8 mouse cellular contexts compared by ENCODE assay signal in genomic region chr11:120616617-120617294, GRCm38 (mm10). TPM values are rescaled to one million over a fixed set of nuclear protein-coding genes. Genes with fewer than 3 reads are reported as not detected.
DNase-seq lines count a peak whose midpoint lies in the region; ATAC-seq and TF ChIP-seq lines count a peak whose summit lies in the region.

No protein-coding gene starts in this region.

- ATAC-seq in hindbrain, embryonic 12.5 days (ENCODE audit: low FRiP score) = no peak
- ATAC-seq in limb, embryonic 15.5 days (ENCODE audit: insufficient number of reproducible peaks, low FRiP score, low TSS enrichment, low read depth) = no peak
- no peak for ATAC-seq in stomach, embryonic 15.5 days (ENCODE audit: insufficient read depth, low FRiP score, low read depth)

- H3K4me2 ChIP-seq in hindbrain, embryonic 12.5 days (replicated peaks) = peak overlapping the region; percentile 56
- peak overlapping the region; percentile 85 for H3K4me2 ChIP-seq in limb, embryonic 15.5 days
- peak overlapping the region; percentile 83 for H3K4me2 ChIP-seq in stomach, embryonic 15.5 days

- TF ChIP-seq CTCF in cerebellum, adult 2 months (IDR thresholded peaks at IDR 0.05; ENCODE audit: borderline replicate concordance, insufficient read depth, low read depth, low read length) = no peak
- no peak for TF ChIP-seq CTCF in ES-Bruce4 (IDR thresholded peaks at IDR 0.05; ENCODE audit: low read depth, low read length)

- H3K4me1 ChIP-seq in cerebellum, adult 2 months (ENCODE audit: control insufficient read depth, insufficient read depth, low read length) = peaks cover 29% of the 10 kb centered on the region
- H3K4me1 ChIP-seq in ES-Bruce4 (ENCODE audit: control insufficient read depth, insufficient read depth, low read length) = peaks cover 4% of the 10 kb centered on the region
- peaks cover 24% of the 10 kb centered on the region for H3K4me1 ChIP-seq in hindbrain, embryonic 12.5 days
- peaks cover 20% of the 10 kb centered on the region for H3K4me1 ChIP-seq in limb, embryonic 15.5 days
- peaks cover 23% of the 10 kb centered on the region for H3K4me1 ChIP-seq in stomach, embryonic 15.5 days

- peak in 1 of 2 experiments; percentile 33 for DNase-seq in cerebellum, adult 2 months
- DNase-seq in cerebellum, adult 11 months = no peak
- DNase-seq in gastrocnemius, postnatal 4 days (ENCODE audit: low spot score in 2 of 2) = no peak
- DNase-seq in layer of hippocampus, adult 11-12 months (ENCODE audit: low spot score) = no peak

- no peak for TF ChIP-seq EP300 in ES-Bruce4 (IDR thresholded peaks at IDR 0.05; ENCODE audit: insufficient read depth, low read depth, low read length)

- peak overlapping the region; percentile 80; the same call in 1 of the 2 replicates for H3K27ac ChIP-seq in cerebellum, adult 2 months (ENCODE audit: insufficient read depth, low read length)
- H3K27ac ChIP-seq in ES-Bruce4 (ENCODE audit: insufficient read depth, low read length) = peak overlapping the region; percentile 4; the same call in 1 of the 2 replicates
- peak overlapping the region; percentile 79; the same call in 1 of the 2 replicates for H3K27ac ChIP-seq in hindbrain, embryonic 12.5 days
- no peak overlapping the region for H3K27ac ChIP-seq in limb, embryonic 15.5 days
- H3K27ac ChIP-seq in stomach, embryonic 15.5 days = peak overlapping the region; percentile 76; the same call in 1 of the 2 replicates

- no peak for TF ChIP-seq POLR2A in cerebellum, adult 2 months (IDR thresholded peaks at IDR 0.05; ENCODE audit: borderline replicate concordance, insufficient read depth, low read length)
- no peak for TF ChIP-seq POLR2A in ES-Bruce4 (IDR thresholded peaks at IDR 0.05; ENCODE audit: insufficient read depth, low read length)

- H3K4me3 ChIP-seq in cerebellum, adult 2 months (replicated peaks; ENCODE audit: insufficient read depth, low read depth, low read length) = peak overlapping the region; percentile 73
- H3K4me3 ChIP-seq in ES-Bruce4 (ENCODE audit: low read depth, low read length) = peak overlapping the region; percentile 83
- peak overlapping the region; percentile 71 for H3K4me3 ChIP-seq in hindbrain, embryonic 12.5 days
- H3K4me3 ChIP-seq in limb, embryonic 15.5 days = peak overlapping the region; percentile 89
- peak overlapping the region; percentile 69 for H3K4me3 ChIP-seq in stomach, embryonic 15.5 days (replicated peaks)

- H3K9me3 ChIP-seq in ES-Bruce4 (replicated peaks; ENCODE audit: control insufficient read depth, insufficient read depth, low read length, poor library complexity, severe bottlenecking) = no peaks in the 10 kb centered on the region
- no peaks in the 10 kb centered on the region for H3K9me3 ChIP-seq in hindbrain, embryonic 12.5 days (replicated peaks)
- H3K9me3 ChIP-seq in limb, embryonic 15.5 days = no peaks in the 10 kb centered on the region
- no peaks in the 10 kb centered on the region for H3K9me3 ChIP-seq in stomach, embryonic 15.5 days

- peaks cover 10% of the 10 kb centered on the region for H3K36me3 ChIP-seq in ES-Bruce4 (ENCODE audit: control insufficient read depth, insufficient read depth, low read length, poor library complexity, severe bottlenecking)
- peaks cover 62% of the 10 kb centered on the region for H3K36me3 ChIP-seq in hindbrain, embryonic 12.5 days
- peaks cover 66% of the 10 kb centered on the region for H3K36me3 ChIP-seq in limb, embryonic 15.5 days
- peaks cover 52% of the 10 kb centered on the region for H3K36me3 ChIP-seq in stomach, embryonic 15.5 days

- H3K27me3 ChIP-seq in cerebellum, adult 2 months (ENCODE audit: control insufficient read depth, insufficient read depth, low read length) = no peaks in the 10 kb centered on the region
- no peaks in the 10 kb centered on the region for H3K27me3 ChIP-seq in ES-Bruce4 (ENCODE audit: control insufficient read depth, insufficient read depth, low read length, poor library complexity, severe bottlenecking)
- no peaks in the 10 kb centered on the region for H3K27me3 ChIP-seq in hindbrain, embryonic 12.5 days
- no peaks in the 10 kb centered on the region for H3K27me3 ChIP-seq in limb, embryonic 15.5 days
- H3K27me3 ChIP-seq in stomach, embryonic 15.5 days (replicated peaks) = no peaks in the 10 kb centered on the region

- peak overlapping the region; percentile 65 for H3K9ac ChIP-seq in ES-Bruce4 (ENCODE audit: low read depth, poor library complexity, severe bottlenecking)
- H3K9ac ChIP-seq in hindbrain, embryonic 12.5 days = peak overlapping the region; percentile 80
- H3K9ac ChIP-seq in limb, embryonic 15.5 days = peak overlapping the region; percentile 81; the same call in 1 of the 2 replicates
- peak overlapping the region; percentile 91 for H3K9ac ChIP-seq in stomach, embryonic 15.5 days

- WGBS in cerebellum, adult 2 months = 18% methylated on average over 4 of the region's 4 CpGs
- WGBS in hindbrain, embryonic 12.5 days = 56% methylated on average over 4 of the region's 4 CpGs
- 43% methylated on average over 4 of the region's 4 CpGs for WGBS in limb, embryonic 15.5 days
- 45% methylated on average over 4 of the region's 4 CpGs for WGBS in stomach, embryonic 15.5 days

RNA-seq across cellular contexts. Expression of gene Pcyt2, which starts 1.0 kb away (rescaled TPM):
- 401 and 403 TPM in 2 replicates for polyA plus RNA-seq in cerebellum, adult 2 months (2012; rRNA removed)
- polyA plus RNA-seq in ES-Bruce4 (2011; ENCODE audit: insufficient read depth, insufficient read length, low read depth, missing spikeins) = 37.0 and 39.6 TPM in 2 replicates
- 145 and 148 TPM in 2 replicates for polyA plus RNA-seq in hindbrain, embryonic 12.5 days (2016; fragmentation: Nextera tagmentation; extraction: Ambion mirVana)
- 130 and 136 TPM in 2 replicates for polyA plus RNA-seq in limb, embryonic 15.5 days (2015; fragmentation: Nextera tagmentation; extraction: Ambion mirVana)
- polyA plus RNA-seq in stomach, embryonic 15.5 days (2015; fragmentation: Nextera tagmentation; extraction: Ambion mirVana) = 183 and 188 TPM in 2 replicates
- total RNA-seq in gastrocnemius, postnatal 4 days (2021) = 10 to 100 TPM; 36.6 to 41.4 TPM

RNA-seq across cellular contexts. Expression of gene Sirt7, which starts 8.3 kb away (rescaled TPM):
- polyA plus RNA-seq in cerebellum, adult 2 months (2012; rRNA removed) = 76.9 and 80.5 TPM in 2 replicates
- polyA plus RNA-seq in ES-Bruce4 (2011; ENCODE audit: insufficient read depth, insufficient read length, low read depth, missing spikeins) = 10.8 and 11.1 TPM in 2 replicates
- polyA plus RNA-seq in hindbrain, embryonic 12.5 days (2016; fragmentation: Nextera tagmentation; extraction: Ambion mirVana) = 43.9 and 50.0 TPM in 2 replicates
- 32.9 and 33.4 TPM in 2 replicates for polyA plus RNA-seq in limb, embryonic 15.5 days (2015; fragmentation: Nextera tagmentation; extraction: Ambion mirVana)
- polyA plus RNA-seq in stomach, embryonic 15.5 days (2015; fragmentation: Nextera tagmentation; extraction: Ambion mirVana) = 38.1 and 39.0 TPM in 2 replicates
- total RNA-seq in gastrocnemius, postnatal 4 days (2021) = 10 to 100 TPM; 12.2 to 12.6 TPM

RNA-seq across cellular contexts. Expression of gene Npb, which starts 8.5 kb away (rescaled TPM):
- 4.7 and 5.6 TPM in 2 replicates for polyA plus RNA-seq in cerebellum, adult 2 months (2012; rRNA removed)
- not detected in 2 replicates for polyA plus RNA-seq in ES-Bruce4 (2011; ENCODE audit: insufficient read depth, insufficient read length, low read depth, missing spikeins)
- 1.0 and 1.3 TPM in 2 replicates for polyA plus RNA-seq in hindbrain, embryonic 12.5 days (2016; fragmentation: Nextera tagmentation; extraction: Ambion mirVana)
- 2.2 and 2.9 TPM in 2 replicates for polyA plus RNA-seq in limb, embryonic 15.5 days (2015; fragmentation: Nextera tagmentation; extraction: Ambion mirVana)
- polyA plus RNA-seq in stomach, embryonic 15.5 days (2015; fragmentation: Nextera tagmentation; extraction: Ambion mirVana) = 9.8 and 12.1 TPM in 2 replicates
- total RNA-seq in gastrocnemius, postnatal 4 days (2021) = 1 to 10 TPM in 1 of 2 experiments, not detected in 1; 1.3 TPM

RNA-seq across cellular contexts. Expression of gene Mafg, which starts 16.6 kb away (rescaled TPM):
- polyA plus RNA-seq in cerebellum, adult 2 months (2012; rRNA removed) = 60.5 and 65.3 TPM in 2 replicates
- polyA plus RNA-seq in ES-Bruce4 (2011; ENCODE audit: insufficient read depth, insufficient read length, low read depth, missing spikeins) = 48.0 and 53.0 TPM in 2 replicates
- 40.1 TPM in 2 replicates for polyA plus RNA-seq in hindbrain, embryonic 12.5 days (2016; fragmentation: Nextera tagmentation; extraction: Ambion mirVana)
- 26.6 and 32.9 TPM in 2 replicates for polyA plus RNA-seq in limb, embryonic 15.5 days (2015; fragmentation: Nextera tagmentation; extraction: Ambion mirVana)
- 29.3 and 31.9 TPM in 2 replicates for polyA plus RNA-seq in stomach, embryonic 15.5 days (2015; fragmentation: Nextera tagmentation; extraction: Ambion mirVana)
- total RNA-seq in gastrocnemius, postnatal 4 days (2021) = 10 to 100 TPM; 36.7 to 42.6 TPM

RNA-seq across cellular contexts. Expression of gene Anapc11, which starts 18.5 kb away (rescaled TPM):
- 168 and 178 TPM in 2 replicates for polyA plus RNA-seq in cerebellum, adult 2 months (2012; rRNA removed)
- polyA plus RNA-seq in ES-Bruce4 (2011; ENCODE audit: insufficient read depth, insufficient read length, low read depth, missing spikeins) = 84.0 and 100 TPM in 2 replicates
- polyA plus RNA-seq in hindbrain, embryonic 12.5 days (2016; fragmentation: Nextera tagmentation; extraction: Ambion mirVana) = 153 and 170 TPM in 2 replicates
- 212 and 215 TPM in 2 replicates for polyA plus RNA-seq in limb, embryonic 15.5 days (2015; fragmentation: Nextera tagmentation; extraction: Ambion mirVana)
- 196 and 200 TPM in 2 replicates for polyA plus RNA-seq in stomach, embryonic 15.5 days (2015; fragmentation: Nextera tagmentation; extraction: Ambion mirVana)
- 10 to 100 TPM; 72.5 to 86.2 TPM for total RNA-seq in gastrocnemius, postnatal 4 days (2021)
